Mouse (Mus musculus) fibroblast of lung, adult 2 months (primary cell): Measurements from ENCODE around the gene Chd2.
"Not testable (repeated sequence)": the region's sequence is repeated elsewhere in the genome, so short reads cannot be mapped to it uniquely, and the experiment has no call there.

Source experiments
- DNase-seq: peaks from one replicate; pipeline ENCODE4 v3.0.0-alpha.2; 2011; ENCODE audit warnings: low read depth

Gene Chd2

GRCm38 (mm10) chr7:73541412-73542130, at the start of gene Chd2:
Gene Chd2 (minus strand): TSS chr7:73541830.
- no peak for DNase-seq

- DNase-seq, result no peak
These were observed 49.1 kb upstream of the Chd2 start for GRCm38 (mm10) chr7:73590757-73591156.

- peak; percentile 73 for DNase-seq
These were observed 47.7 kb upstream of the Chd2 start for GRCm38 (mm10) chr7:73589208-73589771.

- DNase-seq, result peak; percentile 87
These were observed 46.8 kb upstream of the Chd2 start for GRCm38 (mm10) chr7:73588351-73588906.

- DNase-seq, result no peak
These were observed 45.1 kb upstream of the Chd2 start for GRCm38 (mm10) chr7:73586717-73587116.

- DNase-seq, result no peak
These were observed 44.6 kb upstream of the Chd2 start for GRCm38 (mm10) chr7:73586206-73586605.

- no peak for DNase-seq
These were observed 43.7 kb upstream of the Chd2 start for GRCm38 (mm10) chr7:73585114-73586032.

GRCm38 (mm10) chr7:73584009-73584995, 42.7 kb upstream of the Chd2 start:
- DNase-seq, result peak; percentile 79

- DNase-seq, result no peak
These were observed 41.8 kb upstream of the Chd2 start for GRCm38 (mm10) chr7:73583400-73583799.

- DNase-seq, result no peak
These were observed 40.3 kb upstream of the Chd2 start for GRCm38 (mm10) chr7:73581836-73582375.

GRCm38 (mm10) chr7:73579072-73579731, 37.6 kb upstream of the Chd2 start:
- DNase-seq, result no peak

GRCm38 (mm10) chr7:73577888-73578421, 36.3 kb upstream of the Chd2 start:
- no peak for DNase-seq

GRCm38 (mm10) chr7:73576101-73576936, 34.7 kb upstream of the Chd2 start:
- no peak for DNase-seq

GRCm38 (mm10) chr7:73575257-73575656, 33.6 kb upstream of the Chd2 start:
- DNase-seq, result no peak

GRCm38 (mm10) chr7:73574673-73575072, 33.0 kb upstream of the Chd2 start:
- DNase-seq, result not testable (repeated sequence)

- DNase-seq, result no peak
These were observed 30.9 kb upstream of the Chd2 start for GRCm38 (mm10) chr7:73572571-73572970.

- DNase-seq, result no peak
These were observed 27.3 kb upstream of the Chd2 start for GRCm38 (mm10) chr7:73568801-73569403.

GRCm38 (mm10) chr7:73567754-73568161, 26.1 kb upstream of the Chd2 start:
- DNase-seq, result no peak

GRCm38 (mm10) chr7:73564131-73564530, 22.5 kb upstream of the Chd2 start:
- DNase-seq, result no peak
